ENCODE assay signal across 15 mouse cellular contexts in the genomic region with DNA sequence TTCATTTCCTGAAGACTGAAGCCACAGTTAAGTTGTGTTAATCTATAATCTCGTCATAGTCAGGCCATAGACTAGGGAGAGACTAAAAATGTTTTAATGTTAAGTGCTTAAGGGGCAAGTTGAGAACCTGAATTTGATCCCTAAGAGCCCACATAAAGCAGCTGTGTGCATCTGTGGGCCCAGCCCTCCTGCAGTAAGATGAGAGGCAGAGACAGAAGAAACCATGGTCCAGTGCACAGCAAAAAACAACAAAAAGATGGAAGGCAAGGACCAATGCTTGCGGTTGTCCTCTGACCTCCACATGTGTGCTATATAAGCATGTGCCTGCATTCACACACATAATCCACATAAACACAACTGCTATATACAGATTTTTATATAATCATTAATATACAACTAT.
"Had no signal": no experiment of that assay in that cellular context is flagged by ENCODE, and none has a peak within 500 bp of the region (broad histone marks: within the 10 kb centered on the region; RNA-seq: fewer than 3 reads in every experiment).

No protein-coding gene starts in this region.

- H3K36me3 ChIP-seq: neural tube, embryonic 15.5 days; stomach, embryonic 15.5 days had no signal

- H3K27ac ChIP-seq: neural tube, embryonic 15.5 days; stomach, embryonic 15.5 days; stomach, postnatal 0 days had no signal

- DNase-seq: retina, postnatal 1 day; right cerebral cortex, adult 18-20 months; right cerebral cortex, postnatal 14 days; right cerebral cortex, postnatal 25 days; right cerebral cortex, postnatal 4 days; spleen, adult 18-20 months; thymus, adult 18-20 months; thymus, adult 2 months; thymus, postnatal 14 days; thymus, postnatal 25 days; thymus, postnatal 36 days; thymus, postnatal 4 days had no signal

- H3K9me3 ChIP-seq: neural tube, embryonic 15.5 days; stomach, embryonic 15.5 days had no signal

- H3K4me2 ChIP-seq: neural tube, embryonic 15.5 days; stomach, embryonic 15.5 days had no signal

- H3K9ac ChIP-seq: neural tube, embryonic 15.5 days; stomach, embryonic 15.5 days had no signal

- H3K27me3 ChIP-seq: neural tube, embryonic 15.5 days; stomach, embryonic 15.5 days had no signal

- H3K4me3 ChIP-seq: neural tube, embryonic 15.5 days; stomach, embryonic 15.5 days had no signal

- H3K4me1 ChIP-seq: neural tube, embryonic 15.5 days; stomach, embryonic 15.5 days had no signal
